Mouse (Mus musculus): ENCODE measurements around the gene Ccdc88b.
"Not testable (repeated sequence)": the region's sequence is repeated elsewhere in the genome, so short reads cannot be mapped to it uniquely, and the experiment has no call there.

Gene Ccdc88b

GRCm38 (mm10) chr19:6858031-6858430 lies at the start of gene Ccdc88b:
Gene Ccdc88b (minus strand): TSS chr19:6858211.
- peak in 1 of 2 experiments; percentile 20 for DNase-seq (ENCODE audit: low spot score in 2 of 2)

DNA sequence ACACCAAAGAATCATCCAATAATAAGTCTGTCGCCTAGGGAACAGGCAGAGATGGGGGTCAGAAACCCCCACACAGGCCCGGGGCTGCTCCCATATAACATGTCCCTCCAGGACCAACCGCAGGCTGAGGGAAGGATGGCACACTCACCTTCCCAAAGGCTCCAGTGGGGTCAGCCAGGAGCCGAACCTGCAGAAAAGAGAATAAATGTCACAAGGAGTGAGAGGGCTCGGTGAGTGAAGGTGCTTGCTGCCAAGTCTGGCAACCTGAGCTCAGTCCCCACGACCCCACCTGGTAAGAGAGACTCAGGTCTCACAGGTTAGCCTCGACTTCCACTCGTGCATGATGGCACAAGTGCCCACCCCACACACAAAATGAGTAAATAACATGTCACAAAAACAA lies 49.1 kb upstream of the Ccdc88b start:
- no peak for DNase-seq (ENCODE audit: low spot score in 2 of 2)

GRCm38 (mm10) chr19:6906199-6906598 lies 48.2 kb upstream of the Ccdc88b start:
- no peak for DNase-seq (ENCODE audit: low spot score in 2 of 2)

GRCm38 (mm10) chr19:6905498-6906159 lies 47.6 kb upstream of the Ccdc88b start:
- DNase-seq (ENCODE audit: low spot score in 2 of 2), result no peak

GRCm38 (mm10) chr19:6904846-6905245 lies 46.8 kb upstream of the Ccdc88b start:
- DNase-seq (ENCODE audit: low spot score in 2 of 2), result no peak

DNA sequence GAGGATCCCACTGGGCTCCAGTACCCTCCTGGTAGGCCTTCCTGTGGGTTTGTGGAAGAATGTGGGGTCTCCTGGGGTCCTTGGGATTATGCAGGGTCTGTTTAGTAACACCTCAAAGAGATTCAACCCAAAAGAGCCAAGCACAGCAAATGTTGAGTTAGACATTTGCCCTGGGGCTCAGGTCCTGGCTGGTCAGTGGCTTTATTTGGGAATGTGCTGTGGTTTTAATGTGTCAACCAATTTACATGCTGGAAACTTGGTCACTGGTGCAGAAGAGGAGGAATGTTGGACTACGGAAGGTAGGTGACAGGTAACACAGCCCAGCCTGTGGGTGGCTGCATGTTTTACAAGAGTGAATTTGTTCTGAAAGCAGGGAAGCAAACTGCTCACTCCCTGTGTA lies 45.0 kb upstream of the Ccdc88b start:
- no peak for DNase-seq (ENCODE audit: low spot score in 2 of 2)

DNA sequence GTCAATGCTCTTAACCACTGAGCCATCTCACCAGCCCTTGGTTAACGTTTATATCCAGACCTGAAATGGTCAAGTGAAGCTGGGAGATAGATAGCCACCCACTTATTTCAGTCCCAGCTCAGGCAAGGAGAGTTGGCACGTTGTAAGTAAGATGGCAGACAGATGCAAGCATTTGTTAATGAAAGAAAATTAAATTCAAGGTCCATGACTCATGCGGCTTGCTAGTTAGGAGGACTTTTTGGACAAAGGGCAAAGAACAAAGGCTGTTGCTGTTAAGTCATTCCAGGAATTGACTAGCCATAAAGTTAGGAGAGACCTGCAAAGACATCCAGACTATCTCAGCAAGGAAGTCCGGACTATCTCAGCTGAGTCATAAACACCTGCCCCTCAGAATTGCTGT lies 41.6 kb upstream of the Ccdc88b start:
- DNase-seq (ENCODE audit: low spot score in 2 of 2), result no peak

DNA sequence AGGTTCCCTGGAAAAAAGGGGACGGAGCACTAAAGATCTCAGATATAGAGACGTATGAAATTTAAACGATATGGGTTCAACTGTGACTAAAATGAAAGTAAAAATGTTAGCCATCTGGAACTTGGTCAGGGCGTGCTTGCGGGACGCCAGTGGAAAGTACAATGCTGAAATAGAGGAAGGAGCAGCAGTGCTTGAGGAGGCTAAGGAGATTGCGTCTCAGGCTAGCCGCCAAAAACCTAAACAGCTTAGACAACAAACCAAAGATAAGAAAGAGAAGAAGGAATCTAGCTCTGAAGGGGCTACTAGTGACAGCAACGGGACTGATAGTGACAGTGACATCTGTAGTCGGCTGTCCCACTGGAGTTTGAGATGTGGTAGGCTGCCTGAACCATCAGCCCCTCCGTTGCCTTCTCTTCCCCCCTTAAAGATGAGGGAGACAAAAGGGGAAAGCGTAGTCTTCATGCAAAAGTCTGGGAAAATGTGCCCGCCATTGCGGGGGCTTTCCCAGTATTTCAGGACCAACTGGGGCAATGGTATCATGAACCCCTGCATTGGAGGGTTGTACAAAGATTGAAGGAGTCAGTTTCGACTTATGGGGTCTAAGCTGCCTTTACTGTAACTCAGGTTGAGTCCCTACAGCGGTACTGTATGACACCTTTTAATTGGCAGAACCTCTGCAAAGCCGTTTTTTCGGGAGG lies 37.7 kb upstream of the Ccdc88b start:
- DNase-seq (ENCODE audit: low spot score in 2 of 2), result not testable (repeated sequence)

- DNase-seq (ENCODE audit: low spot score in 2 of 2), result no peak
These were observed 35.9 kb upstream of the Ccdc88b start for GRCm38 (mm10) chr19:6893731-6894451.

DNA sequence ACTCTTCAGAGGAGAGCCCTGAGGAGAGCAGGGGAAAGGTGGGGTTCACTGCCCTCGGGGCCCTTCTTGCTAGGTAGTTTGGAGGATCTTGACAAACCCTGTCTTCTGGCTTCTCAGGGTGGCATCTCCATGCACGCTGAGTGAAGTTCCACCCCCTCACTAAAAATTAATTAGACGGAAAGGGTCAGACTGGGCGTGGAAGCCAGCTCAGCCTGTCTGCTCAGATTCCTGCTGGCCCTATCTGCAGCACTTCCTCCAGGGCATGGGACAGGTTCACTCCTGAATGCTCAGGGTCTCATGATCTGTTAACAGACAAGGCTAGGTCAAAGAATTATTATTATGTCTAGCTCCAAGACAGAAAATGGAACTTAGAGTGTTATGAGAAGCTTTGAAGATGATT lies 34.5 kb upstream of the Ccdc88b start:
- DNase-seq (ENCODE audit: low spot score in 2 of 2), result no peak

DNA sequence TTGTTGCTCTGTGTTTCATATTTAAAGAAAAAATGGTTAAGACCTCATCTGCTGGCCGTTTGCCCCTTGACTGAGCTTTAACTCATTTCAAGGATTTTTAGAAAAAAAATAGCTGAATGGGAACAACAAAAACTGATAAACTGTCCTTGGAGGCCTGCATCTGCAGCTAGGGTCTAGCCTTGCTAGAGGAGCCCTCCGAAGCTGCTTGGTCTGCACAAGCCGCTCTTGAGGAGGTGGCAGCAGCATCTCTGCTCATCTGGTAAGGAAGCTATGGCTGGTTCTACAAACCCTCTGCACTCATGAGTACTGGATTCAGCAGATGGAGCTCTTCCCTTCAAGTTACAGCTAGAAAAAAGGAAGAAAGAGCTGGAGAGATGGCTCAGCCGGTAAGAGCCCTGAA lies 20.0 kb upstream of the Ccdc88b start:
- DNase-seq (ENCODE audit: low spot score in 2 of 2), result no peak

DNA sequence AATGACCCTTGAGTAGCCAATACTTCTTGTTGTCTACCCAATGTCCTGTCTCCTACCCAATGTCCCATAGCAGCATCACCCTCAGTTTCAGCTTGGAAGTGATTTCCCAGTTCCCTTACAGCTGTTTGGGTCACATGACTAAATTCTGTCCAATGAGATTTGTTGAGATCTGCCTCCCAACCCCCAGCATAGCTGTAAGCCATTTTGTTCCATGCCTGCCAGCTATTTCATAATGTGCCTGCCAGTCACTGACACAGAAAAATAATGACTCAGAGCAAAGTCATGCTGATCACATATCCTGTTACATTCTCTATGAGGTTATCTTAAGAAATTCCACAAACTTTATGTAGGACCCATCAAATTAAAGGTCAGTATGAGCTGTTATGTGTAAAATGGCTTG lies 18.8 kb upstream of the Ccdc88b start:
- no peak for DNase-seq (ENCODE audit: low spot score in 2 of 2)

DNA sequence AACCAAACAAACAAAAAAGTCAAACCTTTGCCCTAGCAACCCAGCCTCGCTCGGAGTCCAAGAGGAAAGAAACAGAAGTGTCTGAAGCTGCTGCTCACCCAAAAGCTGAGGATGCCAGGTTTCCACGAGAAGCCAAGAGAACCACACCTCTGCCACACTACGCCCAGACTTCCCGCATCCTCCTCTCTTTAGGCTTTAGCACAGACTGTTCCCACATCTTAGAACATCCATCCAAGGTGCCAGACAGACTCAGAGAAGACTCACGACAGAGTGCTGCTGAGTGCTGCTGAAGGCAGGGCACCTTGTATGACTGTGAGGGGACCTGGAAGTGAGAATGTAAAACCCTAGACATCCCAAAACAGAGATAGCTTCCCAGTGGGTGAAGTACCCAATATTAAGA lies 17.8 kb upstream of the Ccdc88b start:
- DNase-seq (ENCODE audit: low spot score in 2 of 2), result no peak

DNA sequence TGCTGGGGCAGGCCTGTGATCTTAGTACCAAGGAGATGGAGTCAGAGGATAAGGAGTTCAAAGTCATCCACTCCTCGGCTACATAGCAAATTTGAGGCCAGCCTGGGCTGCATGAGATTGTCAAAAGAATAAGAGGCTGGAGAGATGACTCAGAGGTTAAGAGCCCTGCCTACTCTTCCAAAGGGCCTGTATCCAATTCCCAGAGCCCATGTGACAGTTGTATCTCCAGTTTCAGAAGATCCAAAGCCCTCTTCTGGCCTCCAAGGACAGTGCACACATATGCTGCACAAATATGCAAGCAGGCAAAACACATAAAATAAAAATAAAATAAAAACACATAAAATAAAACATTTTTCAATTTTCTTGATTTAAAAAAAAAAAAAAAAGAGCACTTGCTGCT lies 16.2 kb upstream of the Ccdc88b start:
- no peak for DNase-seq (ENCODE audit: low spot score in 2 of 2)

- DNase-seq (ENCODE audit: low spot score in 2 of 2), result no peak
These were observed 14.7 kb upstream of the Ccdc88b start for GRCm38 (mm10) chr19:6872701-6873100.

GRCm38 (mm10) chr19:6871574-6872271 lies 13.7 kb upstream of the Ccdc88b start:
- no peak for DNase-seq (ENCODE audit: low spot score in 2 of 2)

- DNase-seq (ENCODE audit: low spot score in 2 of 2), result peak in 1 of 2 experiments; percentile 26
These were observed 11.3 kb upstream of the Ccdc88b start for GRCm38 (mm10) chr19:6869355-6869754.

GRCm38 (mm10) chr19:6861451-6861850 lies 3.4 kb upstream of the Ccdc88b start:
- no peak for DNase-seq (ENCODE audit: low spot score in 2 of 2)

GRCm38 (mm10) chr19:6860706-6861105 lies 2.7 kb upstream of the Ccdc88b start:
- no peak for DNase-seq (ENCODE audit: low spot score in 2 of 2)

GRCm38 (mm10) chr19:6859971-6860370 lies 2.0 kb upstream of the Ccdc88b start:
- DNase-seq (ENCODE audit: low spot score in 2 of 2), result no peak

DNA sequence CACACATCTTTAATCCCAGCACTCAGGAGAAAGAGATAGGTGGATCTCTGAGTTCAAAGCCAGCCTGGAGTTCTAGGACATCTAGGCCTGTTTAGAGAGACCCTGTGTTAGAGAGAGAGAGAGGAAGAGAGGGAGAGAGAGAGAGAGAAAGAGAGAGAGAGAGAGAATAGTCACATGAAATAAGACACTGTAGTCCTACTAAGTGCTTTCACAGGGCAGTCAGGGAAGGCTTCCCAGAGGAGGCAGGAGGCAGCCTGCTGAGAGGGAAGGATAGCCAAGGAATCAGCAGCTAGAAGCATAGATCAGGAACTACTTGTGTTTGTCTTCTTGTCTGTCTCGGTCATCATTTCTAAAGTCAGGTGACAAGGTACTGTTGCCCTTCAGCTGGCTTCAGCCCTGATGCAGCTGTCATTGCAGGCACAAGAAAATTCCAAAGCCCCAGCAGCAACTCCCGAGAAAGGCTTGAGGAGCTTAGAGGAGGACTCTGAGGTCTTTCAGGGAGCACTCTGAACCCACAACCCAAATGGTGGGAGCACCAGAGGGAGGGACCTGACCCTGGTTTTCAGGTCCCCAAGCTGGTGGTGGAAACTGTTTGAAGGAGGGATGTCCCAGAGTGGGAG lies 1.1 kb upstream of the Ccdc88b start:
- DNase-seq (ENCODE audit: low spot score in 2 of 2), result no peak

Data from urinary bladder, postnatal 4 days (tissue).